In genomic region chr13:23933421-23934210, GRCm38 (mm10) we compare ENCODE assay signal across 29 mouse cellular contexts. TPM values are rescaled to one million over a fixed set of nuclear protein-coding genes. Genes with fewer than 3 reads are reported as not detected.
DNase-seq lines count a peak whose midpoint lies in the region; TF ChIP-seq lines count a peak whose summit lies in the region.
"Had no signal": no experiment of that assay in that cellular context is flagged by ENCODE, and none has a peak within 500 bp of the region (broad histone marks: within the 10 kb centered on the region; RNA-seq: fewer than 3 reads in every experiment).

TSS of gene Hist1h2ba (minus strand) at chr13:23934156.

- H3K4me1 ChIP-seq in testis, adult 2 months (ENCODE audit: control insufficient read depth, insufficient read depth, low read length), result peaks cover 11% of the 10 kb centered on the region
- peaks cover 0 to 6% of the 10 kb centered on the region in 2 experiments; a peak in 1 of 4 replicates for H3K4me1 ChIP-seq in ES-E14 (ENCODE audit: control insufficient read depth in 2 of 2, insufficient read depth in 2 of 2, low read length in 2 of 2, poor library complexity in 1 of 2)
- H3K4me1 ChIP-seq: forebrain, embryonic 10.5 days; heart, embryonic 10.5 days; hindbrain, embryonic 13.5 days had no signal

- no peak for DNase-seq in testis, postnatal 10 days (ENCODE audit: low spot score)
- peak; percentile 8 for DNase-seq in ES-E14 (ENCODE audit: low read depth, low spot score)
- DNase-seq in c-Kit-negative CD71-positive TER-119-positive erythroid progenitor cells, embryonic 14.5 days (ENCODE audit: low read depth, low spot score), result peak; percentile 6
- DNase-seq in adrenal gland, adult (ENCODE audit: inconsistent age in 2 of 2, low spot score in 1 of 2), result no peak
- DNase-seq in heart, adult 18-20 months, result no peak
- no peak for DNase-seq in lung, adult 18-20 months
- DNase-seq: adrenal gland, adult 2 months; adrenal gland, postnatal 36 days; cerebellum, adult 11-12 months; cerebellum, adult 9-10 months; embryo, embryonic 11 days; gastrocnemius, postnatal 36 days; heart, adult 11 months; heart, postnatal 10 days; kidney, adult 2 months had no signal

- peak within 1 kb of the TSS; percentile 100 for H3K27ac ChIP-seq in testis, adult 2 months (ENCODE audit: control insufficient read depth, insufficient read depth, low read depth, low read length)
- H3K27ac ChIP-seq in ES-E14 (ENCODE audit: insufficient read depth, low read depth, low read length, poor library complexity, severe bottlenecking), result no peak within 1 kb of the TSS
- H3K27ac ChIP-seq: embryonic facial prominence, embryonic 15.5 days; forebrain, embryonic 10.5 days; heart, embryonic 10.5 days; hindbrain, embryonic 13.5 days had no signal

- peak within 1 kb of the TSS; percentile 95 for H3K4me3 ChIP-seq in testis, adult 2 months (ENCODE audit: control insufficient read depth, low read depth, low read length)
- peak within 1 kb of the TSS; percentile 3 to 47; a peak in 2 of 4 replicates for H3K4me3 ChIP-seq in ES-E14 (ENCODE audit: insufficient read depth in 1 of 2, low read depth in 1 of 2, low read length in 2 of 2, poor library complexity in 1 of 2, severe bottlenecking in 1 of 2)
- H3K4me3 ChIP-seq: embryonic facial prominence, embryonic 15.5 days; erythroblast, embryonic 14.5 days; forebrain, embryonic 10.5 days; heart, embryonic 10.5 days; hindbrain, embryonic 13.5 days had no signal

- no peaks in the 10 kb centered on the region for H3K36me3 ChIP-seq in testis, adult 2 months (ENCODE audit: control insufficient read depth, insufficient read depth, low read length)
- no peaks in the 10 kb centered on the region for H3K36me3 ChIP-seq in ES-E14 (ENCODE audit: control insufficient read depth, insufficient read depth, low read length, poor library complexity, severe bottlenecking)
- H3K36me3 ChIP-seq: embryonic facial prominence, embryonic 15.5 days; forebrain, embryonic 10.5 days; heart, embryonic 10.5 days; hindbrain, embryonic 13.5 days had no signal

- H3K9me3 ChIP-seq in ES-E14 (ENCODE audit: control insufficient read depth, insufficient read depth, low read depth, low read length), result no peaks in the 10 kb centered on the region
- H3K9me3 ChIP-seq: embryonic facial prominence, embryonic 15.5 days; forebrain, embryonic 10.5 days; heart, embryonic 10.5 days; hindbrain, embryonic 13.5 days had no signal

- TF ChIP-seq POLR2A in testis, adult 2 months (IDR thresholded peaks at IDR 0.05; ENCODE audit: control insufficient read depth, low read depth, low read length), result peak; percentile 72

- TF ChIP-seq CTCF in testis, adult 2 months (IDR thresholded peaks at IDR 0.05; ENCODE audit: control insufficient read depth, insufficient read depth, insufficient replicate concordance, low read depth, low read length), result no peak

- in situ Hi-C loops in ES-E14 (cut with MboI; ENCODE audit: low sequenced_read_pairs in 2 of 2, unreplicated experiment in 2 of 2), result no loop called here

- H3K27me3 ChIP-seq in testis, adult 2 months (ENCODE audit: control insufficient read depth, insufficient read depth, low read length), result no peaks in the 10 kb centered on the region
- H3K27me3 ChIP-seq: embryonic facial prominence, embryonic 15.5 days; hindbrain, embryonic 13.5 days had no signal

- H3K9ac ChIP-seq in ES-E14 (ENCODE audit: insufficient read depth, low read depth, low read length, poor library complexity, severe bottlenecking), result no peak within 1 kb of the TSS
- H3K9ac ChIP-seq: embryonic facial prominence, embryonic 15.5 days; hindbrain, embryonic 13.5 days had no signal

TF ChIP-seq in ES-E14, 5 proteins besides CTCF, POLR2A, EP300 and RAD21:
- TF ChIP-seq ZNF384 (IDR thresholded peaks at IDR 0.05; ENCODE audit: low read depth, low read length), result no peak
- no peak for TF ChIP-seq ZC3H11A (IDR thresholded peaks at IDR 0.05; ENCODE audit: borderline replicate concordance, low read depth, low read length)
- TF ChIP-seq CHD2 (IDR thresholded peaks at IDR 0.05; ENCODE audit: low read depth, low read length), result no peak
- TF ChIP-seq MAFK (IDR thresholded peaks at IDR 0.05; ENCODE audit: insufficient read depth, low read depth, low read length), result no peak
- no peak for TF ChIP-seq HCFC1 (IDR thresholded peaks at IDR 0.05; ENCODE audit: borderline replicate concordance, insufficient read depth, low read length)

RNA-seq across cellular contexts. Expression of gene Hist1h2ba, which starts in this region (rescaled TPM):
- 226 and 228 TPM in 2 replicates for polyA plus RNA-seq in testis, adult 2 months (2012; rRNA removed)
- 37.2 and 67.4 TPM in 2 replicates for total RNA-seq in ES-E14 (2012; rRNA removed)
- not detected for total RNA-seq in heart, adult 18-20 months (2021)
- total RNA-seq: adrenal gland, adult 2 months; adrenal gland, postnatal 36 days; common myeloid progenitor, adult 5-6 weeks; gastrocnemius, adult 8-10 months; gastrocnemius, postnatal 36 days; heart, postnatal 10 days; hematopoietic stem cell, adult 5-6 weeks had no signal
- polyA plus RNA-seq: activated CD4-positive, CD25-positive, alpha-beta regulatory T cell, adult 4 months; adrenal gland, adult 2 months; embryonic facial prominence, embryonic 11.5 days; embryonic facial prominence, embryonic 15.5 days; erythroblast, embryonic 14.5 days; forebrain, embryonic 10.5 days; forebrain, embryonic 14.5 days; heart, embryonic 10.5 days; heart, embryonic 14.5 days; hindbrain, embryonic 13.5 days; intestine, embryonic 16.5 days had no signal

Comparison
In these comparisons a context has a peak if more than half of its experiments do, and no peak if none do; other contexts are left out.
1. RNA of gene Hist1h2ba (total RNA-seq): 37.2 to 67.4 TPM in ES-E14; not detected in heart, adult 18-20 months; every median in the first group is over 10 times any median in the second.
2. DNase-seq: peak in ES-E14 (single experiment) and c-Kit-negative CD71-positive TER-119-positive erythroid progenitor cells, embryonic 14.5 days (single experiment); none in testis, postnatal 10 days (single experiment), adrenal gland, adult (0 of 2), heart, adult 18-20 months (0 of 2) and lung, adult 18-20 months (0 of 2).